Mouse (Mus musculus) kidney, postnatal 14 days (tissue): ENCODE measurements around the gene Gm21294.
"Not testable (repeated sequence)": the region's sequence is repeated elsewhere in the genome, so short reads cannot be mapped to it uniquely, and the experiment has no call there.

ENCODE experiments used
- DNase-seq: peaks from one replicate; pipeline ENCODE4 v3.0.0; 2022; ENCODE audit warnings: mixed read lengths

The Gm21294 gene

DNA sequence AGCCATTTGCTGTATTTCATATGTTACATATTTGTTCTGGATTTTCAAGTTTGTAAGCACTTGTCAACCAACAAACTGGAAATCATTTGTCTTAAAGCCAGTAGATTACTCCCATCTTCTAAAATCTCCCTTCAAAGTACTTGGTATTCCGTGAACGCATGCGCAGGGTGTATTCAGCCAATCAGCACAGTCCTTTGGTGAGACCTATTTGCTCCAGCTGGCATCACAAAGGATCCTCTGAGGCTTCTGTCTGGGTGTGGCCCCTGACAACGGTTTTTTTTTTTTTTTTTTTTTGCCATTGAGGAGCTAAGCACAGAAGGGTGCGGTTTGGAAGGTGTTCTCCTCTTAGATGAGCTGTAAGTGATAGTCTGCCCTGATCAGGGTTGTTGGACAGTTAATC, at the start of gene Gm21294:
TSS of gene Gm21294 (plus strand) at position 301 of the 400 bp plus-strand sequence.
- not testable (repeated sequence) for DNase-seq

DNA sequence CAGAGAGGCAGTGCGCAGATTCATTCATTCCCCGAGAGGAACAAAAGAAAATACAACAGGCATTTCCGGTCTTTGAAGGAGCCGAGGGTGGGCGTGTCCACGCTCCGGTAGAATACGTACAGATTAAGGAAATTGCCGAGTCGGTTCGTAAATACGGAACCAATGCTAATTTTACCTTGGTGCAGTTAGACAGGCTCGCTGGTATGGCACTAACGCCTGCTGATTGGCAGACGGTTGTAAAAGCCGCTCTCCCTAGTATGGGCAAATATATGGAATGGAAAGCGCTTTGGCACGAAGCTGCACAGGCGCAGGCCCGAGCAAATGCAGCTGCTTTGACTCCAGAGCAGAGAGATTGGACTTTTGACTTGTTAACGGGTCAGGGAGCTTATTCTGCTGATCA, 73.6 kb downstream of the Gm21294 start:
- DNase-seq, result not testable (repeated sequence)
